Mouse (Mus musculus): ENCODE results near the gene Epha1. TPM values are rescaled to one million over a fixed set of nuclear protein-coding genes. Genes with fewer than 3 reads are reported as not detected.

Gene Epha1
- 0.47 and 0.94 TPM in 2 replicates for polyA plus RNA-seq (2015; fragmentation: Nextera tagmentation; extraction: Ambion mirVana)

- Histone ChIP-seq H3K9me3 (replicated peaks; ENCODE audit: control insufficient read depth, low read length, poor library complexity, severe bottlenecking) (no peaks in the 10 kb centered on the region), H3K27ac (ENCODE audit: low read length) (no peak within 1 kb of the TSS), H3K27me3 (ENCODE audit: control insufficient read depth, insufficient read depth, low read depth, low read length) (peaks cover 5% of the 10 kb centered on the region), H3K4me1 (ENCODE audit: control insufficient read depth, insufficient read depth, low read length) (peaks cover 10% of the 10 kb centered on the region), H3K36me3 (ENCODE audit: control insufficient read depth, insufficient read depth, low read length) (no peaks in the 10 kb centered on the region), H3K4me2 (ENCODE audit: low read length) (peak within 1 kb of the TSS; percentile 70), H3K4me3 (ENCODE audit: low read depth, low read length) (peak within 1 kb of the TSS; percentile 42), H3K9ac (ENCODE audit: low read depth, low read length) (peak within 1 kb of the TSS; percentile 47; the same call in 1 of the 2 replicates)
- 1% methylated on average over 33 of the region's 36 CpGs for WGBS
- peak; percentile 75 for ATAC-seq
These were observed at the start of gene Epha1 for GRCm38 (mm10) chr6:42372816-42373547. Gene Epha1, minus strand, starts transcription at chr6:42373268.

DNA sequence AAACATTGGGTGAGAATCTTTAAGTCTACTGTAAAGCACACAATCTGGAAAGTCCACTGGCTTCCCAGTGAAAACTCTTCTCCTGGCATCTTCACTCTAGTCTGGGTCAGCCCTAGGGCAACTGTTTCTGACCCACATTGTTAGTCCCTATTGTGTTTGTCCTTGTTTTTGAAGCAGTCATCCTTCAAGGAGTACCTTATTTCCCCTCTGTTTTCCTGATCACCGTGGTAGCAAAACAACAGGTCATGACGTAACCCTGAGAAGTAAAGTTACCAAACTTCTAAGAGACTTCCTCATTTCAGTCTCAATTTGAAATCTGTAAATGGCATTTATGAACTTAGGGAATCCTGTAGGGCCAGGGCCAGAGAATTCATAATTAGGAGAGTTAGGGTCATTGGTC lies 48.4 kb upstream of the Epha1 start:
- no peak for ATAC-seq
- 80% methylated on average over 2 of the region's 2 CpGs for WGBS

DNA sequence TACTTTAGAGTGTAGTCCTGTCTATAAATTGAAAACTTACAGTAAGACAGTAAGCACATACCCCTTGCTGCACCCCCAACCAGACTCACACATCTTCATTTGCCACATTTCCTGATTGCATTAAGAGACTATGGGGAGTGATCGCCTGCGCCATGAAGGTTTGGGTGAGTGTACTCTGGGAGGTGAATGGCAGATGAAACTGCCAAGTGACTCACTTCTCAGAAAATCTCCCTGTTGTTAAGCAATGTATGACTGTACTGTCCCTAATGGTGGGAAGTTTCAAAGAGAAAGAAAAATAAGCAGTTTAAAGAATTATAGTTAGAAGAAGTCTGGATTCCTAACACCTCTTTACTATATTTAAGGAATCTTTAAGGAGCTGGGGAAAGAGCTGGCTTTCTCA lies 46.4 kb upstream of the Epha1 start:
- Histone ChIP-seq H3K4me3 (ENCODE audit: low read depth, low read length) (no peak overlapping the region), H3K4me2 (ENCODE audit: low read length) (no peak overlapping the region), H3K27ac (ENCODE audit: low read length) (no peak overlapping the region), H3K9ac (ENCODE audit: low read depth, low read length) (no peak overlapping the region), H3K9me3 (replicated peaks; ENCODE audit: control insufficient read depth, low read length, poor library complexity, severe bottlenecking) (no peaks in the 10 kb centered on the region), H3K36me3 (ENCODE audit: control insufficient read depth, insufficient read depth, low read length) (no peaks in the 10 kb centered on the region), H3K27me3 (ENCODE audit: control insufficient read depth, insufficient read depth, low read depth, low read length) (no peaks in the 10 kb centered on the region), H3K4me1 (ENCODE audit: control insufficient read depth, insufficient read depth, low read length) (no peaks in the 10 kb centered on the region)
- WGBS, result 94% methylated on average over 2 of the region's 2 CpGs
- ATAC-seq, result no peak

More for the DNA sequence above, 48.4 kb upstream of the Epha1 start:
- H3K4me1 ChIP-seq (ENCODE audit: control insufficient read depth, insufficient read depth, low read length), result no peaks in the 10 kb centered on the region
- H3K9me3 ChIP-seq (replicated peaks; ENCODE audit: control insufficient read depth, low read length, poor library complexity, severe bottlenecking), result no peaks in the 10 kb centered on the region
- no peak overlapping the region for H3K9ac ChIP-seq (ENCODE audit: low read depth, low read length)
- H3K4me2 ChIP-seq (ENCODE audit: low read length), result no peak overlapping the region
- H3K4me3 ChIP-seq (ENCODE audit: low read depth, low read length), result no peak overlapping the region
- H3K27ac ChIP-seq (ENCODE audit: low read length), result no peak overlapping the region
- H3K27me3 ChIP-seq (ENCODE audit: control insufficient read depth, insufficient read depth, low read depth, low read length), result no peaks in the 10 kb centered on the region
- no peaks in the 10 kb centered on the region for H3K36me3 ChIP-seq (ENCODE audit: control insufficient read depth, insufficient read depth, low read length)

GRCm38 (mm10) chr6:42405134-42405533 lies 32.1 kb upstream of the Epha1 start, which contains the start of gene Tas2r135:
Gene Tas2r135, plus strand, starts transcription at chr6:42405434.
- 90% methylated on average over 2 of the region's 2 CpGs for WGBS

GRCm38 (mm10) chr6:42399938-42400337 lies 26.9 kb upstream of the Epha1 start, which contains the start of gene Tas2r143:
Gene Tas2r143, plus strand, starts transcription at chr6:42400238.
- Histone ChIP-seq H3K4me1 (ENCODE audit: control insufficient read depth, insufficient read depth, low read length) (no peaks in the 10 kb centered on the region), H3K4me3 (ENCODE audit: low read depth, low read length) (no peak within 1 kb of the TSS), H3K4me2 (ENCODE audit: low read length) (no peak within 1 kb of the TSS), H3K27ac (ENCODE audit: low read length) (no peak within 1 kb of the TSS), H3K9ac (ENCODE audit: low read depth, low read length) (no peak within 1 kb of the TSS), H3K9me3 (replicated peaks; ENCODE audit: control insufficient read depth, low read length, poor library complexity, severe bottlenecking) (no peaks in the 10 kb centered on the region), H3K36me3 (ENCODE audit: control insufficient read depth, insufficient read depth, low read length) (no peaks in the 10 kb centered on the region), H3K27me3 (ENCODE audit: control insufficient read depth, insufficient read depth, low read depth, low read length) (no peaks in the 10 kb centered on the region)
- ATAC-seq, result no peak
- 95% methylated on average over 1 of the region's 1 CpGs for WGBS

More at GRCm38 (mm10) chr6:42405134-42405533, 32.1 kb upstream of the Epha1 start, which contains the start of gene Tas2r135:
- H3K4me3 ChIP-seq (ENCODE audit: low read depth, low read length), result no peak within 1 kb of the TSS
- H3K27ac ChIP-seq (ENCODE audit: low read length), result no peak within 1 kb of the TSS
- H3K36me3 ChIP-seq (ENCODE audit: control insufficient read depth, insufficient read depth, low read length), result no peaks in the 10 kb centered on the region
- ATAC-seq, result no peak
- H3K4me1 ChIP-seq (ENCODE audit: control insufficient read depth, insufficient read depth, low read length), result no peaks in the 10 kb centered on the region
- H3K9me3 ChIP-seq (replicated peaks; ENCODE audit: control insufficient read depth, low read length, poor library complexity, severe bottlenecking), result no peaks in the 10 kb centered on the region
- H3K27me3 ChIP-seq (ENCODE audit: control insufficient read depth, insufficient read depth, low read depth, low read length), result no peaks in the 10 kb centered on the region
- no peak within 1 kb of the TSS for H3K9ac ChIP-seq (ENCODE audit: low read depth, low read length)
- no peak within 1 kb of the TSS for H3K4me2 ChIP-seq (ENCODE audit: low read length)

- no peak overlapping the region for H3K4me2 ChIP-seq (ENCODE audit: low read length)
- H3K9ac ChIP-seq (ENCODE audit: low read depth, low read length), result no peak overlapping the region
- no peak overlapping the region for H3K4me3 ChIP-seq (ENCODE audit: low read depth, low read length)
- H3K9me3 ChIP-seq (replicated peaks; ENCODE audit: control insufficient read depth, low read length, poor library complexity, severe bottlenecking), result no peaks in the 10 kb centered on the region
- H3K27me3 ChIP-seq (ENCODE audit: control insufficient read depth, insufficient read depth, low read depth, low read length), result no peaks in the 10 kb centered on the region
- no peak overlapping the region for H3K27ac ChIP-seq (ENCODE audit: low read length)
- WGBS, result 100% methylated on average over 1 of the region's 1 CpGs
- no peaks in the 10 kb centered on the region for H3K36me3 ChIP-seq (ENCODE audit: control insufficient read depth, insufficient read depth, low read length)
- no peak for ATAC-seq
- H3K4me1 ChIP-seq (ENCODE audit: control insufficient read depth, insufficient read depth, low read length), result no peaks in the 10 kb centered on the region
These were observed 25.9 kb upstream of the Epha1 start for GRCm38 (mm10) chr6:42398998-42399397.

DNA sequence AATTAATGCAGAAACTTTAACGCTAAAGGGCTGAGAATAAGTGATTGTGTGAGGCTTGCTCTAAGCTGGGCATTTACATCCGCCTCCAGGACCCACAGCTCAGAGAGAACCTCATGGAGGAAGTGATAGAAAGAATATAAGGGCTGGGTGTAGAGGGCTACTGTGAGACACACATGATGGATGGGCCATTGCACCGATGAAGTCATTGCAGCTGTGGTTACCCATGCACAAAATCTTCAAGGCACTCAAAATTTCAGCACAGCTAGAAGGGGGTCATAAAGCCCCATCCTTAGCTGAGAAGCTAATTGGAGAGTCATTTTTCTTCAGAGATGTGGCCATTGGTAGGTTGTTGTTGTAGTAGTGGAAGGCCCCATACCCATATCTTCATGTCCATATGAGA lies 25.2 kb upstream of the Epha1 start:
- H3K4me2 ChIP-seq (ENCODE audit: low read length), result no peak overlapping the region
- no peak overlapping the region for H3K9ac ChIP-seq (ENCODE audit: low read depth, low read length)
- H3K27me3 ChIP-seq (ENCODE audit: control insufficient read depth, insufficient read depth, low read depth, low read length), result no peaks in the 10 kb centered on the region
- ATAC-seq, result no peak
- H3K36me3 ChIP-seq (ENCODE audit: control insufficient read depth, insufficient read depth, low read length), result no peaks in the 10 kb centered on the region
- no peaks in the 10 kb centered on the region for H3K4me1 ChIP-seq (ENCODE audit: control insufficient read depth, insufficient read depth, low read length)
- no peak overlapping the region for H3K4me3 ChIP-seq (ENCODE audit: low read depth, low read length)
- WGBS, result 93% methylated on average over 3 of the region's 3 CpGs
- H3K9me3 ChIP-seq (replicated peaks; ENCODE audit: control insufficient read depth, low read length, poor library complexity, severe bottlenecking), result no peaks in the 10 kb centered on the region
- H3K27ac ChIP-seq (ENCODE audit: low read length), result no peak overlapping the region

GRCm38 (mm10) chr6:42397041-42397657 lies 24.1 kb upstream of the Epha1 start:
- Histone ChIP-seq H3K36me3 (ENCODE audit: control insufficient read depth, insufficient read depth, low read length) (no peaks in the 10 kb centered on the region), H3K4me1 (ENCODE audit: control insufficient read depth, insufficient read depth, low read length) (no peaks in the 10 kb centered on the region), H3K27ac (ENCODE audit: low read length) (no peak overlapping the region), H3K9ac (ENCODE audit: low read depth, low read length) (no peak overlapping the region), H3K27me3 (ENCODE audit: control insufficient read depth, insufficient read depth, low read depth, low read length) (no peaks in the 10 kb centered on the region), H3K9me3 (replicated peaks; ENCODE audit: control insufficient read depth, low read length, poor library complexity, severe bottlenecking) (no peaks in the 10 kb centered on the region), H3K4me3 (ENCODE audit: low read depth, low read length) (no peak overlapping the region), H3K4me2 (ENCODE audit: low read length) (no peak overlapping the region)
- WGBS, result 77% methylated on average over 3 of the region's 3 CpGs
- ATAC-seq, result no peak

All from midbrain, embryonic 16.5 days (tissue).